Mouse (Mus musculus): ENCODE measurements around the gene Rnf121. TPM values are rescaled to one million over a fixed set of nuclear protein-coding genes. Genes with fewer than 3 reads are reported as not detected.

Rnf121 gene
- polyA plus RNA-seq, 1 experiment from 2014 or later, result 31.1 TPM

DNA sequence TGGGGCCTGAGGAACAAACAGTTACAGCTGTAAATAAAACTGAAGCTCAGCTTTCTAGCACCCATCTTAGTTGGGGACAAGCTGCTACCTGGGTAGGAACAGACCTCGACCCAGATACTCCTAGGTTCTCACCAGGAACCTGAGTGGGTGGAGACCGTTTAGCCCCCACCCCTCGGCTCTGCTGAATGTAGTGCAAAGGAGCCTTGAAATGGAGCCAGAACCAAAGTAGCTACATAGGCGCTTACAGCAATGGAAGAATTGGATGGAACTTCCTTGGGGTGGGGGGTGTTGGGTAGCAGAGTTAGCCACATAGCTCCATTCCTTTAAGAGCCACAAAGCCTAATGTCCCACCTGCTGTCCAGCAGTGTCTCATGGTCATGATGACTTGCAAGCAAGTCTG, 48.3 kb downstream of the Rnf121 start:
- no peaks in the 10 kb centered on the region for H3K4me1 ChIP-seq
- DNase-seq (ENCODE audit: extremely low spot score, low spot score), result no peak
- no peak overlapping the region for H3K27ac ChIP-seq
- H3K36me3 ChIP-seq (replicated peaks), result peaks cover 99% of the 10 kb centered on the region
- H3K27me3 ChIP-seq (ENCODE audit: poor library complexity, severe bottlenecking), result no peaks in the 10 kb centered on the region
- no peaks in the 10 kb centered on the region for H3K9me3 ChIP-seq
- 90% methylated on average over 4 of the region's 4 CpGs for WGBS
- no peak overlapping the region for H3K4me3 ChIP-seq

DNA sequence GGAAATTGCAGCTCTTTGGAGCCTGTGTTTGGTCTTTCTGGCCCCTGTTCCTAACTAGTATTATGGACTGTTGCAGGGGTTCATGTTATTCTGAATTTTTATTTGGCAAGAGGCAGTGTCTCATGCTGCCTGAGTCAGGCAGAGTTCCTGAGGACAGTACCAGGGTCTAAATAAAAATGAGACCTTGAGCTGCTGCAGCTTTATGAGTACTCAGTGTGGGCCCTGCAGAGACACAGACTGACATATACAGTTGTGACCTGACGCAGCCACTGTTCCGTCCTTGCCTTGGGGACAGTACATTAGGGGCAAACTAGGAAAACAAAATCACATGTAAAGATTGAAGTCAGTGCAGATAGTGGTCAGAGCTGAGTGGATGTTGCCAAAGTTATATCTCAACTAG, 50.3 kb downstream of the Rnf121 start:
- no peak overlapping the region for H3K27ac ChIP-seq
- DNase-seq (ENCODE audit: extremely low spot score, low spot score), result no peak
- H3K36me3 ChIP-seq (replicated peaks), result peaks cover 100% of the 10 kb centered on the region
- 95% methylated on average over 2 of the region's 2 CpGs for WGBS
- H3K9me3 ChIP-seq, result no peaks in the 10 kb centered on the region
- H3K27me3 ChIP-seq (ENCODE audit: poor library complexity, severe bottlenecking), result no peaks in the 10 kb centered on the region
- no peak overlapping the region for H3K4me3 ChIP-seq
- H3K4me1 ChIP-seq, result no peaks in the 10 kb centered on the region

DNA sequence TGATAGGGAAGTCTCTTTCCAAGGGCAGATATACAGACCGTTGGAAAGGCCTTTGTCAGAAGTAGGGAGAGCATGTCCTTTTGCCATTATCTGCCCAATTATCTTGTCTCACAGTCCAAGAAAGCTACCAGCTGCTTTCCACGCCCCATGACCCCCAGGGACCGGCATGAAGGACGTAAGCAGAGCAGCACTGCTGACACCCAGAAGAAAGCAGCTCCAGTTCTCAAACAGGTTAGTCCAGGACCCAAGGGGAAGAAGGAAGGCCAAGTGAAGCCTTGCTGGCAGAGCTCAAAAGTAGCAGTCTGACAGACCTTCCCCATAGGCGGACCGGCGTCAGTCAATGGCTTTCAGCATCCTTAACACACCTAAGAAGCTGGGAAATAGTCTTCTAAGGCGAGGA, 51.9 kb downstream of the Rnf121 start:
- no peaks in the 10 kb centered on the region for H3K27me3 ChIP-seq (ENCODE audit: poor library complexity, severe bottlenecking)
- no peak for DNase-seq (ENCODE audit: extremely low spot score, low spot score)
- H3K4me3 ChIP-seq, result no peak overlapping the region
- 95% methylated on average over 8 of the region's 8 CpGs for WGBS
- H3K4me1 ChIP-seq, result no peaks in the 10 kb centered on the region
- H3K9me3 ChIP-seq, result no peaks in the 10 kb centered on the region
- H3K27ac ChIP-seq, result no peak overlapping the region
- H3K36me3 ChIP-seq (replicated peaks), result peaks cover 100% of the 10 kb centered on the region

DNA sequence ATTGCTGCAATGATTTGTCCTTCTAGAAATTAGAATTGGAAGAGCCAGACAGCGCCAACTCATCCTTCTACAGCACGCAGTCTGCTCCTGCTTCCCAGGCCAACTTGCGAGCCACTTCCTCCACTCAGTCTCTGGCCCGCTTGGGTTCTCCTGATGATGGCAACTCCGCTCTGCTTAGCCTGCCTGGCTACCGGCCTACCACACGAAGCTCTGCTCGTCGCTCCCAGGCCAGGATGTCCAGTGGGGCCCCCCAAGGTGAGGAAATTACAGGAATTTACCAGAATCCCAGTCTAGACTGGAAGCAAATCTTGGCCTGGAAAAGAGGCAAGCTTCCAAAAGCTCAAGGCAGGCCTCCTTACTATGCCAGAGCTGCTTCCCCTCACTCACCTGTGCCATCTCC, 53.4 kb downstream of the Rnf121 start:
- H3K27ac ChIP-seq, result no peak overlapping the region
- 93% methylated on average over 9 of the region's 9 CpGs for WGBS
- no peak for DNase-seq (ENCODE audit: extremely low spot score, low spot score)
- no peaks in the 10 kb centered on the region for H3K27me3 ChIP-seq (ENCODE audit: poor library complexity, severe bottlenecking)
- peaks cover 100% of the 10 kb centered on the region for H3K36me3 ChIP-seq (replicated peaks)
- no peaks in the 10 kb centered on the region for H3K4me1 ChIP-seq
- no peaks in the 10 kb centered on the region for H3K9me3 ChIP-seq
- H3K4me3 ChIP-seq, result no peak overlapping the region

DNA sequence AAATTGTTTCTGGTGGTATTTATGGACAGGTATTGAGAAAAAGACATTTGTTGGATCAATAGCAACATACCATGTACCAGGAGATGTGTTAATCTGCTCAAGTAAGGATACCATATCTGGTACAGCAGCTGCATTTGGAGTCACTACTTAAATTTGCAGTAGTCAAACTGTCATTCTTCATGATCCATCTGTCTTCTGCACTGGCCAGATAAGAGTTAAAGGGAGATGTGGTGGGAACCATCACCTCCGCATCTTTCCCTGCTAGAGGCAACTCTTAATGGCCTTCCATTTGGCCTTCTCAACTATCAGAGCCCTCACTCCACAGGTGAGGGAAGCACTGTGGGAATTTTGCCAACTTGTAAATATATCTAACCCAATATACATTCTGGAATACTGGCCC, 58.7 kb downstream of the Rnf121 start:
- Histone ChIP-seq H3K4me3 (no peak overlapping the region), H3K4me1 (no peaks in the 10 kb centered on the region), H3K27ac (no peak overlapping the region), H3K9me3 (no peaks in the 10 kb centered on the region), H3K27me3 (ENCODE audit: poor library complexity, severe bottlenecking) (no peaks in the 10 kb centered on the region), H3K36me3 (replicated peaks) (peaks cover 100% of the 10 kb centered on the region)
- DNase-seq (ENCODE audit: extremely low spot score, low spot score), result no peak
- WGBS, result 90% methylated on average over 1 of the region's 1 CpGs

DNA sequence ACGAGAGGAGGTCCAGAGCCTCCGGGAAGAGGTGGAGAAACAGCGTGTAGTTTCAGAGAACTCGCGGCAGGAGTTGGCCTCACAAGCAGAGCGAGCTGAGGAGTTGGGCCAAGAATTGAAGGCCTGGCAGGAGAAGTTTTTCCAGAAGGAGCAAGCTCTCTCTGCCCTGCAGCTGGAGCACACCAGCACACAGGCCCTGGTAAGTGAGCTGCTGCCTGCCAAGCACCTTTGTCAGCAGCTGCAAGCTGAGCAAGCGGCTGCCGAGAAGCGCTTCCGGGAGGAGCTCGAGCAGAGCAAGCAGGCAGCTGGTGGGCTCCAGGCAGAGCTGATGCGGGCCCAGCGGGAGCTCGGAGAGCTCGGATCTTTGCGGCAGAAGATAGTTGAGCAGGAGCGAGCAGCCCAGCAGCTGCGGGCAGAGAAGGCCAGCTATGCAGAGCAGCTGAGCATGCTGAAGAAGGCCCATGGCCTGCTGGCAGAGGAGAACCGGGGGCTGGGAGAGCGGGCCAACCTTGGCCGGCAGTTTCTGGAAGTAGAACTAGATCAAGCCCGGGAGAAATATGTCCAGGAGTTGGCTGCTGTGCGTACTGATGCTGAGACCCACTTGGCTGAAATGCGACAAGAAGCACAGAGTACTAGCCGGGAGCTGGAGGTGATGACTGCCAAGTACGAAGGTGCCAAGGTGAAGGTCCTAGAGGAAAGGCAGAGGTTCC, 64.2 kb downstream of the Rnf121 start:
- Histone ChIP-seq H3K4me3 (no peak overlapping the region), H3K27ac (no peak overlapping the region), H3K36me3 (replicated peaks) (peaks cover 100% of the 10 kb centered on the region), H3K9me3 (no peaks in the 10 kb centered on the region), H3K4me1 (no peaks in the 10 kb centered on the region), H3K27me3 (ENCODE audit: poor library complexity, severe bottlenecking) (no peaks in the 10 kb centered on the region)
- DNase-seq (ENCODE audit: extremely low spot score, low spot score), result no peak
- WGBS, result 95% methylated on average over 26 of the region's 26 CpGs

DNA sequence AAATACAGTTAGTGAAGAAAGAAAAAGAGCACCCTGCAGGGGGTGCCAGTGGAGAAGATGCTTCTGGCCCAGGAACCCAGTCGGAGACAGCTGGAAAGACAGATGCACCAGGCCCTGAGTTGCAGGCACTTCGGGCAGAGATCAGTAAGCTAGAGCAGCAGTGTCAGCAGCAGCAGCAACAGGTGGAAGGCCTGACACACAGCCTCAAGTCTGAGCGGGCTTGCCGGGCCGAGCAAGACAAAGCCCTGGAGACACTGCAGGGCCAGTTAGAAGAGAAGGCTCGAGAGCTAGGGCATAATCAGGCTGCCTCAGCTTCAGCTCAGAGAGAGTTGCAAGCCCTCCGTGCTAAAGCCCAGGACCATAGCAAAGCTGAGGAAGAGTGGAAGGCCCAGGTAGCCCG, 65.0 kb downstream of the Rnf121 start:
- WGBS, result 92% methylated on average over 8 of the region's 8 CpGs
- Histone ChIP-seq H3K27me3 (ENCODE audit: poor library complexity, severe bottlenecking) (no peaks in the 10 kb centered on the region), H3K9me3 (no peaks in the 10 kb centered on the region), H3K4me3 (no peak overlapping the region), H3K27ac (no peak overlapping the region), H3K36me3 (replicated peaks) (peaks cover 100% of the 10 kb centered on the region), H3K4me1 (no peaks in the 10 kb centered on the region)
- DNase-seq (ENCODE audit: extremely low spot score, low spot score), result no peak

DNA sequence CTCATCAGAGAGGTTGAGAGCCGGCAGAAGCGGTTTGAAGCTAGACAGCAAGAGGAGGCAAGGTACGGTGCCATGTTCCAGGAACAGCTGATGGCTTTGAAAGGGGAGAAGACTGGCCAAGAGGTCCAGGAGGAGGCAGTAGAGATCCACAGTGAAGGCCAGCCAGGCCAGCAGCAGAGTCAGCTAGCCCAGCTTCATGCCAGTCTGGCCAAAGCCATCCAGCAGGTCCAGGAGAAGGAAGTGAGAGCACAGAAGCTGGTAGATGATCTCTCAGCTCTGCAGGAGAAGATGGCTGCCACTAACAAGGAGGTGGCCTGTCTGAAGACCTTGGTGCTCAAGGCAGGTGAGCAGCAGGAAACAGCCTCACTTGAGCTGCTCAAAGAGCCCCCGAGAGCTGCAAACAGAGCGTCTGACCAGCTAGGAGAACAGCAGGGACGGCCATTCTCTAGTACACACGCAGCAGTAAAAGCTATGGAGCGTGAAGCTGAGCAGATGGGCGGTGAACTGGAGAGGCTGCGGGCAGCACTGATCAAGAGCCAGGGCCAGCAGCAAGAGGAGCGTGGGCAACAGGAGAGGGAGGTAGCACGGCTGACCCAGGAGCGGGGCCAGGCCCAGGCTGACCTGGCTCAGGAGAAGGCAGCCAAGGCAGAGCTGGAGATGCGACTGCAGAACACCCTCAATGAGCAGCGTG, 65.7 kb downstream of the Rnf121 start:
- no peak for DNase-seq (ENCODE audit: extremely low spot score, low spot score)
- WGBS, result 95% methylated on average over 15 of the region's 15 CpGs
- H3K4me1 ChIP-seq, result no peaks in the 10 kb centered on the region
- no peaks in the 10 kb centered on the region for H3K9me3 ChIP-seq
- H3K27me3 ChIP-seq (ENCODE audit: poor library complexity, severe bottlenecking), result no peaks in the 10 kb centered on the region
- peaks cover 100% of the 10 kb centered on the region for H3K36me3 ChIP-seq (replicated peaks)
- H3K27ac ChIP-seq, result no peak overlapping the region
- H3K4me3 ChIP-seq, result no peak overlapping the region

DNA sequence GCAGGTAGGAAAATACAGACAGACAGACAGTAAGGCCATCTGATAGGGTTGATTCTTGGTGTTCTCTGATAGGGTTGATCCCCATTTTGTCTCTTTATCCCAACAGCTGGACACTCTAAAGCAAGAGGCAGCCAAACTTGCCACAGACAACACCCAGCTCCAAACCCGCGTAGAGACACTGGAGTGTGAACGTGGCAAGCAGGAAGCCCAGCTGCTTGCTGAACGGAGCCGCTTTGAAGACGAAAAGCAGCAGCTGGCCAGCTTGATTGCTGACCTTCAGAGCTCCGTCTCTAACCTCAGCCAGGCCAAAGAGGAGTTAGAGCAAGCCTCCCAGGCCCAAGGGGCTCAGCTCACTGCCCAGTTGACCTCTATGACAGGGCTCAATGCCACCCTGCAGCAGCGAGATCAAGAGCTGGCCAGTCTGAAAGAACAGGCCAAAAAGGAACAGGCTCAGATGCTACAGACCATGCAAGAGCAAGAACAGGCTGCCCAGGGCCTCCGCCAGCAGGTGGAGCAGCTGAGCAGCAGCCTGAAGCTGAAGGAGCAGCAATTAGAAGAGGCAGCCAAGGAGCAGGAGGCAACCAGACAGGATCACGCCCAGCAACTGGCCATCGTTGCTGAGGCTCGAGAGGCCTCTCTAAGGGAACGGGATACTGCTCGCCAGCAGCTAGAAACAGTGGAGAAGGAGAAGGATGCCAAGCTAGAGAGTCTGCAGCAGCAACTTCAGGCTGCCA, 66.9 kb downstream of the Rnf121 start:
- Histone ChIP-seq H3K4me1 (no peaks in the 10 kb centered on the region), H3K9me3 (no peaks in the 10 kb centered on the region), H3K4me3 (no peak overlapping the region), H3K36me3 (replicated peaks) (peaks cover 100% of the 10 kb centered on the region), H3K27ac (0 out of 2 replicates have a peak overlapping the region, but pooled peaks have one; percentile 21), H3K27me3 (ENCODE audit: poor library complexity, severe bottlenecking) (no peaks in the 10 kb centered on the region)
- WGBS, result 79% methylated on average over 14 of the region's 14 CpGs
- DNase-seq (ENCODE audit: extremely low spot score, low spot score), result peak; percentile 65

DNA sequence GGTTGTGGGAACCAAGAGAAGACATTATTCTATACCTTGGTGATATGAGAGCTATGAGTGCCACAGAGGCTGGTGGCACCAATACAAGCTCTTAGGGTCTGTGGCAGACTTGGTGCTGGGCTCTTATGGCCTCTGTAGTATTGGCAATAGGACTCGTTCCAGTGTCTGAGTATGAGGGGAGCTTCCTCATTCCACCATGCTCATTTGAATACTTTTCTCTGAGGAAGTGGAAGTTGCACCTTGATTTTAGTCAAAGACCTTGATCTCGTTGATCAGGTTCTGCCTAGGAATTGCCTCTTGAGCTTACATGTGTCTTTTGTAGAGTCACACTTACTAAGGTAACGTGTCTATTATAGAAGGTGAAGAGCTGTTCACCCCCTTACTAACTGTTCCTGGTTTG, 71.0 kb downstream of the Rnf121 start:
- no peak overlapping the region for H3K4me3 ChIP-seq
- H3K9me3 ChIP-seq, result no peaks in the 10 kb centered on the region
- DNase-seq (ENCODE audit: extremely low spot score, low spot score), result no peak
- no peak overlapping the region for H3K27ac ChIP-seq
- WGBS, result 92% methylated on average over 3 of the region's 3 CpGs
- no peaks in the 10 kb centered on the region for H3K4me1 ChIP-seq
- peaks cover 100% of the 10 kb centered on the region for H3K36me3 ChIP-seq (replicated peaks)
- H3K27me3 ChIP-seq (ENCODE audit: poor library complexity, severe bottlenecking), result no peaks in the 10 kb centered on the region

DNA sequence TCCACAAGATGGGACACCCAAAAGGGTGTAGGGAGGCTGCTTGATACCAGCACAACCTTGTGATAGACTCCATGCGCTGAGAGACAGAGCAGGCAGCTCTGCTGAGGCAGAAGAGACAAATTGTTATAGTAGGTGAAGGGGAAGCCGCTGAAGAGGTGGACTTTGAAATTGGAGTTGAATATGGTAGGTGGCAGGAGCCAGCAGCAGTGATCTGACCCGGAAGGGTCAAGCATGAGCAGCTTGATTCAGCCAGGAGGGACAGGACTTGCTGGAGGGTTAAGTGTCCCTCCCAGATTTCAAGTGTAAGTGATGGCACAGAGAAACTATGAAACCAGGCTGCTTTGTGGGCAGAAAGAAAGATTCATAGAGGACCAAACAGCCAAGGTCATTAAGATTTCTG, 80.2 kb downstream of the Rnf121 start:
- Histone ChIP-seq H3K36me3 (replicated peaks) (peaks cover 88% of the 10 kb centered on the region), H3K4me3 (no peak overlapping the region), H3K9me3 (no peaks in the 10 kb centered on the region), H3K27ac (no peak overlapping the region), H3K4me1 (no peaks in the 10 kb centered on the region), H3K27me3 (ENCODE audit: poor library complexity, severe bottlenecking) (no peaks in the 10 kb centered on the region)
- 93% methylated on average over 3 of the region's 3 CpGs for WGBS
- DNase-seq (ENCODE audit: extremely low spot score, low spot score), result no peak

DNA sequence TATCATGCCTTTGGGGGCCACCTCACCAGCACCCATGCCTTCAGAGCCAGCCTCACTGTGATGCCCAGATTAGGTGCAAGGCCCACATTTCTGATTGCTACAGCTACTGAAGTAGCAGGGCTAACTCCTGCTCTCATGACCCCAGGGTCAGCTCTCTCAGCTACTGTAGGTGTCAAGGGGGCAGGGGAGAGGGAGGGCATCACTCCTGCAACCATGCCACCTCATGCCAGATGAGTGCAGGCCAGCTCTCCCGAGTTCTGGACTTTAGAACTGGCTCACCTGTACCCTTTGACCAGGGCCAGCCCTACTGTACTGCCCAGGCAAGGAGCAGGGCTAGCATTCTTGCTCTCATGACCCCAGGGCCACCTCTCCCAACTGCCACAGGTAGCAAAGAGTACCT, 82.5 kb downstream of the Rnf121 start:
- WGBS, result 93% methylated on average over 1 of the region's 1 CpGs
- H3K36me3 ChIP-seq (replicated peaks), result peaks cover 74% of the 10 kb centered on the region
- no peak overlapping the region for H3K27ac ChIP-seq

DNA sequence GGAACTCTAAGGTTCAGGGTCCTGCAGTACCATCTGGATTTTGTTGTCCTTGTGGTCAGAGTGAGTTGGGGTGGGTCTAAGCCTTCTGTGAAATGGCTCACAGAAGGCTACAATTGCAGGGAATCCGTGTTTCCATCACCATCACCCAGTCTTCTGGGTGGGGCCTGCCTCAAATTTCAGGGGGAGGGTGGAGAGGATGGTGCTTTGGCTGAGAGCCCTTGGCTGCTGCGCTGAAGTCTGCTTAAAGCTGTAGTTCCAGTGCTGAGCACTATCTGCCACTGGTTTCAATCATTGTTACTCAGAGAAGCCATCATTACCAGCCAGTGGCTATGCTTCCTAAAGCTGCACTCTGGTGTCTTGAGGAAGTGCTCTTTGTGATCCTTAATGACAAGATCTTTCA, 90.8 kb downstream of the Rnf121 start:
- H3K4me3 ChIP-seq, result no peak overlapping the region
- no peak for DNase-seq (ENCODE audit: extremely low spot score, low spot score)
- no peaks in the 10 kb centered on the region for H3K9me3 ChIP-seq
- peaks cover 52% of the 10 kb centered on the region for H3K36me3 ChIP-seq (replicated peaks)
- no peaks in the 10 kb centered on the region for H3K27me3 ChIP-seq (ENCODE audit: poor library complexity, severe bottlenecking)
- H3K4me1 ChIP-seq, result peaks cover 49% of the 10 kb centered on the region
- peak overlapping the region; percentile 60; the same call in 1 of the 2 replicates for H3K27ac ChIP-seq
- 63% methylated on average over 2 of the region's 2 CpGs for WGBS

More for the DNA sequence above, 82.5 kb downstream of the Rnf121 start:
- no peak for DNase-seq (ENCODE audit: extremely low spot score, low spot score)
- no peaks in the 10 kb centered on the region for H3K27me3 ChIP-seq (ENCODE audit: poor library complexity, severe bottlenecking)
- no peak overlapping the region for H3K4me3 ChIP-seq
- no peaks in the 10 kb centered on the region for H3K4me1 ChIP-seq
- no peaks in the 10 kb centered on the region for H3K9me3 ChIP-seq

All from forebrain, embryonic 10.5 days (tissue).